Comparison of ENCODE assay signal across 11 mouse cellular contexts in genomic region chr10:117119531-117119930, GRCm38 (mm10). TPM values are rescaled to one million over a fixed set of nuclear protein-coding genes. Genes with fewer than 3 reads are reported as not detected.
DNase-seq lines count a peak whose midpoint lies in the region; ATAC-seq and TF ChIP-seq lines count a peak whose summit lies in the region.
"Had no signal": no experiment of that assay in that cellular context is flagged by ENCODE, and none has a peak within 500 bp of the region (broad histone marks: within the 10 kb centered on the region; RNA-seq: fewer than 3 reads in every experiment).

No protein-coding gene starts in this region.

- H3K9ac ChIP-seq in heart, postnatal 0 days (replicated peaks; ENCODE audit: low read depth, low read length) = no peak overlapping the region; the same call in 1 of the 2 replicates
- H3K9ac ChIP-seq: limb, embryonic 15.5 days; midbrain, embryonic 12.5 days had no signal

- H3K27me3 ChIP-seq in megakaryocyte, embryonic 14.5 days (replicated peaks) = no peaks in the 10 kb centered on the region
- H3K27me3 ChIP-seq in heart, postnatal 0 days (ENCODE audit: control insufficient read depth, insufficient read depth, low read length) = no peaks in the 10 kb centered on the region
- H3K27me3 ChIP-seq: limb, embryonic 15.5 days; midbrain, embryonic 12.5 days had no signal

- DNase-seq in gastrocnemius, adult 2 months = no peak
- no peak for DNase-seq in gastrocnemius, postnatal 36 days
- DNase-seq in heart, postnatal 0 days (ENCODE audit: low spot score) = no peak
- DNase-seq in thymus, postnatal 14 days = peak; percentile 52
- no peak for DNase-seq in gastrocnemius, postnatal 10 days
- no peak for DNase-seq in lung, adult 18-20 months
- DNase-seq: kidney, adult 18-20 months had no signal

- WGBS in heart, postnatal 0 days = 11% methylated on average over 11 of the region's 11 CpGs

- TF ChIP-seq CTCF in gastrocnemius, adult 2 months (IDR thresholded peaks at IDR 0.05) = no peak
- TF ChIP-seq CTCF in heart, postnatal 0 days (IDR thresholded peaks at IDR 0.05; ENCODE audit: low read depth) = no peak

- H3K36me3 ChIP-seq in megakaryocyte, embryonic 14.5 days (replicated peaks; ENCODE audit: low read length) = peaks cover 17% of the 10 kb centered on the region
- H3K36me3 ChIP-seq in heart, postnatal 0 days (replicated peaks; ENCODE audit: control insufficient read depth, insufficient read depth, low read length) = no peaks in the 10 kb centered on the region
- H3K36me3 ChIP-seq: limb, embryonic 15.5 days had no signal

- H3K4me3 ChIP-seq in gastrocnemius, adult 2 months = peak overlapping the region; percentile 50
- H3K4me3 ChIP-seq in megakaryocyte, embryonic 14.5 days (replicated peaks) = peak overlapping the region; percentile 82
- no peak overlapping the region for H3K4me3 ChIP-seq in heart, postnatal 0 days (ENCODE audit: low read depth, low read length)
- H3K4me3 ChIP-seq: limb, embryonic 15.5 days; midbrain, embryonic 12.5 days had no signal

- TF ChIP-seq EP300 in heart, postnatal 0 days (IDR thresholded peaks at IDR 0.05; ENCODE audit: low read depth) = no peak

- H3K9me3 ChIP-seq in megakaryocyte, embryonic 14.5 days = no peaks in the 10 kb centered on the region
- H3K9me3 ChIP-seq in heart, postnatal 0 days (replicated peaks; ENCODE audit: control insufficient read depth, low read length) = no peaks in the 10 kb centered on the region
- H3K9me3 ChIP-seq: limb, embryonic 15.5 days; midbrain, embryonic 12.5 days had no signal

- peak overlapping the region; percentile 78 for H3K27ac ChIP-seq in gastrocnemius, adult 2 months
- peak overlapping the region; percentile 73 for H3K27ac ChIP-seq in heart, postnatal 0 days (ENCODE audit: low read depth)
- H3K27ac ChIP-seq: limb, embryonic 15.5 days; midbrain, embryonic 12.5 days had no signal

- peaks cover 76% of the 10 kb centered on the region for H3K4me1 ChIP-seq in megakaryocyte, embryonic 14.5 days
- peaks cover 50% of the 10 kb centered on the region for H3K4me1 ChIP-seq in heart, postnatal 0 days (ENCODE audit: control insufficient read depth, insufficient read depth)

- no peak for ATAC-seq in megakaryocyte, adult 5-6 weeks (ENCODE audit: poor library complexity, severe bottlenecking)
- ATAC-seq in heart, postnatal 0 days (ENCODE audit: insufficient read depth, low read depth) = no peak

- H3K4me2 ChIP-seq in heart, postnatal 0 days (ENCODE audit: low read depth, low read length) = peak overlapping the region; percentile 33
- H3K4me2 ChIP-seq: limb, embryonic 15.5 days; midbrain, embryonic 12.5 days had no signal

- intact Hi-C loops in gastrocnemius, adult 2 months (cut with DNase I) = no loop called here
- intact Hi-C loops in gastrocnemius, postnatal 36 days (cut with DNase I) = no loop called here

RNA-seq across cellular contexts. Expression of gene Frs2, which starts 28.8 kb away (rescaled TPM):
- total RNA-seq in gastrocnemius, adult 2 months (2021) = 10 to 100 TPM in 1 of 2 experiments, 1 to 10 TPM in 1; 8.1 to 11.5 TPM
- 1 to 10 TPM; 7.6 to 8.9 TPM for total RNA-seq in gastrocnemius, postnatal 36 days (2021)
- 0.75 and 1.5 TPM in 2 replicates for polyA plus RNA-seq in megakaryocyte, embryonic 14.5 days (2012; ENCODE audit: insufficient read depth, low replicate concordance)
- total RNA-seq in megakaryocyte, adult 5-6 weeks (2015) = 22.9 and 25.0 TPM in 2 replicates
- total RNA-seq in megakaryocyte, adult 5-6 weeks (2017) = 9.8 and 10.5 TPM in 2 replicates
- 13.2 and 14.1 TPM in 2 replicates for total RNA-seq in heart, postnatal 0 days (2014; rRNA removed; ENCODE audit: low replicate concordance)
- polyA plus RNA-seq in heart, postnatal 0 days (2015; fragmentation: Nextera tagmentation; extraction: Ambion mirVana) = 12.8 and 13.6 TPM in 2 replicates
- total RNA-seq in gastrocnemius, postnatal 10 days (2021) = 10 to 100 TPM; 11.3 to 15.0 TPM

RNA-seq across cellular contexts. Expression of gene Cct2, which starts 55.9 kb away (rescaled TPM):
- 100 to 1,000 TPM; 112 to 125 TPM for total RNA-seq in gastrocnemius, adult 2 months (2021)
- total RNA-seq in gastrocnemius, postnatal 36 days (2021) = 100 to 1,000 TPM in 1 of 2 experiments, 10 to 100 TPM in 1; 93.1 to 119 TPM
- polyA plus RNA-seq in megakaryocyte, embryonic 14.5 days (2012; ENCODE audit: insufficient read depth, low replicate concordance) = 3.6 and 19.1 TPM in 2 replicates
- total RNA-seq in megakaryocyte, adult 5-6 weeks (2015) = 265 and 283 TPM in 2 replicates
- total RNA-seq in megakaryocyte, adult 5-6 weeks (2017) = 250 and 266 TPM in 2 replicates
- 154 and 209 TPM in 2 replicates for total RNA-seq in heart, postnatal 0 days (2014; rRNA removed; ENCODE audit: low replicate concordance)
- 121 and 129 TPM in 2 replicates for polyA plus RNA-seq in heart, postnatal 0 days (2015; fragmentation: Nextera tagmentation; extraction: Ambion mirVana)
- 100 to 1,000 TPM; 172 to 175 TPM for total RNA-seq in gastrocnemius, postnatal 10 days (2021)
